Mouse (Mus musculus) neural tube, embryonic 14.5 days (tissue): Measurements from ENCODE around the gene Ndufa11. TPM values are rescaled to one million over a fixed set of nuclear protein-coding genes. Genes with fewer than 3 reads are reported as not detected.

Experiments
- ATAC-seq: fragments of 200-750 bp; cut with Nextera tagmentation; 2 replicates; pipeline ENCODE4 v1.8.0; 2017; ENCODE audit warnings: low read depth, mild to moderate bottlenecking, moderate TSS enrichment, moderate library complexity
- H3K27ac ChIP-seq: fragments of 300-500 bp; sonication (generic); 2 replicates; pipeline ENCODE4 v1.5.1; 2014; ENCODE audit warnings: low read depth, mild to moderate bottlenecking, control low read depth, low read length, moderate library complexity, mixed read lengths
- H3K27me3 ChIP-seq: fragments of 300-500 bp; sonication (generic); 2 replicates; pipeline ENCODE4 v1.6.1; 2014; ENCODE audit warnings: low read length; ENCODE audit not compliant: control insufficient read depth, insufficient read depth
- H3K36me3 ChIP-seq: fragments of 300-500 bp; sonication (generic); 2 replicates; pipeline ENCODE4 v1.6.1; 2014; ENCODE audit warnings: low read length, mixed read lengths; ENCODE audit not compliant: control insufficient read depth, insufficient read depth
- H3K4me1 ChIP-seq: fragments of 300-500 bp; sonication (generic); 2 replicates; pipeline ENCODE4 v1.6.1; 2014; ENCODE audit warnings: low read length; ENCODE audit not compliant: control insufficient read depth, insufficient read depth
- H3K4me2 ChIP-seq: fragments of 300-500 bp; sonication (generic); 2 replicates; pipeline ENCODE4 v1.6.1; 2014; ENCODE audit warnings: mild to moderate bottlenecking, low read depth, low read length, control low read depth
- H3K4me3 ChIP-seq: fragments of 300-500 bp; sonication (generic); 2 replicates; pipeline ENCODE4 v1.5.1; 2014; ENCODE audit warnings: low read depth, low read length, control low read depth, mixed read lengths
- H3K9ac ChIP-seq: fragments of 300-500 bp; sonication (generic); replicated peaks from 2 replicates; pipeline ENCODE4 v1.6.1; 2014; ENCODE audit warnings: low read depth, mild to moderate bottlenecking, control low read depth, low read length, mixed read lengths
- H3K9me3 ChIP-seq: fragments of 300-500 bp; sonication (generic); 2 replicates; pipeline ENCODE4 v1.6.1; 2016; ENCODE audit warnings: low read length; ENCODE audit not compliant: control insufficient read depth
- WGBS: fragments of 180-500 bp; shearing (Covaris S2); extraction: QIAGEN DNeasy Blood & Tissue Kit; methylation state at CpG from one replicate; pipeline ENCODE4 v1.1.7; 2014; 5-methylcytosine and 5-hydroxymethylcytosine counted together
- polyA plus RNA-seq: library from polyadenylated mRNA; unstranded; fragments of >200 nt; fragmentation: Nextera tagmentation; extraction: Ambion mirVana; gene quantifications from 2 replicates; pipeline ENCODE4 v1.2.1, GENCODE M21; 2014

Gene Ndufa11
- polyA plus RNA-seq, 1 experiment from 2014 or later, result 693 TPM

GRCm38 (mm10) chr17:56684649-56685048, 32.9 kb upstream of the Ndufa11 start:
- no peak for ATAC-seq
- 85% methylated on average over 2 of the region's 2 CpGs for WGBS
- no peaks in the 10 kb centered on the region for H3K4me1 ChIP-seq
- no peaks in the 10 kb centered on the region for H3K9me3 ChIP-seq
- no peaks in the 10 kb centered on the region for H3K27me3 ChIP-seq
- no peak overlapping the region for H3K27ac ChIP-seq
- no peak overlapping the region for H3K9ac ChIP-seq
- H3K4me3 ChIP-seq, result no peak overlapping the region
- peaks cover 13% of the 10 kb centered on the region; the same call in 1 of the 2 replicates for H3K36me3 ChIP-seq
- H3K4me2 ChIP-seq, result no peak overlapping the region

- no peaks in the 10 kb centered on the region for H3K9me3 ChIP-seq
- no peak overlapping the region for H3K9ac ChIP-seq
- H3K4me3 ChIP-seq, result no peak overlapping the region
- H3K36me3 ChIP-seq, result peaks cover 11% of the 10 kb centered on the region; the same call in 1 of the 2 replicates
- no peak overlapping the region for H3K27ac ChIP-seq
- ATAC-seq, result no peak
- H3K27me3 ChIP-seq, result no peaks in the 10 kb centered on the region
- H3K4me2 ChIP-seq, result no peak overlapping the region
- no peaks in the 10 kb centered on the region for H3K4me1 ChIP-seq
- 95% methylated on average over 4 of the region's 4 CpGs for WGBS
Observed at GRCm38 (mm10) chr17:56686801-56687200, 30.8 kb upstream of the Ndufa11 start.

GRCm38 (mm10) chr17:56688045-56688444, 29.5 kb upstream of the Ndufa11 start:
- Histone ChIP-seq H3K4me3 (no peak overlapping the region), H3K4me2 (no peak overlapping the region), H3K27me3 (no peaks in the 10 kb centered on the region), H3K27ac (no peak overlapping the region), H3K36me3 (peaks cover 11% of the 10 kb centered on the region), H3K4me1 (peaks cover 8% of the 10 kb centered on the region; the same call in 1 of the 2 replicates), H3K9ac (no peak overlapping the region), H3K9me3 (no peaks in the 10 kb centered on the region)
- no peak for ATAC-seq

- no peak overlapping the region for H3K4me2 ChIP-seq
- ATAC-seq, result no peak
- H3K36me3 ChIP-seq, result peaks cover 11% of the 10 kb centered on the region
- 98% methylated on average over 2 of the region's 2 CpGs for WGBS
- H3K27ac ChIP-seq, result no peak overlapping the region
- H3K4me1 ChIP-seq, result peaks cover 14% of the 10 kb centered on the region
- H3K27me3 ChIP-seq, result no peaks in the 10 kb centered on the region
- no peak overlapping the region for H3K4me3 ChIP-seq
- no peak overlapping the region for H3K9ac ChIP-seq
- no peaks in the 10 kb centered on the region for H3K9me3 ChIP-seq
Observed at GRCm38 (mm10) chr17:56688689-56689088, 28.9 kb upstream of the Ndufa11 start.

GRCm38 (mm10) chr17:56693395-56693794, 24.2 kb upstream of the Ndufa11 start:
- 52% methylated on average over 1 of the region's 1 CpGs for WGBS
- Histone ChIP-seq H3K4me1 (peaks cover 26% of the 10 kb centered on the region), H3K4me3 (no peak overlapping the region), H3K4me2 (no peak overlapping the region), H3K27ac (peak overlapping the region; percentile 40), H3K9me3 (no peaks in the 10 kb centered on the region), H3K9ac (no peak overlapping the region), H3K27me3 (no peaks in the 10 kb centered on the region), H3K36me3 (peaks cover 24% of the 10 kb centered on the region)
- peak; percentile 5; the same call in 1 of the 2 replicates for ATAC-seq

- Histone ChIP-seq H3K4me3 (no peak overlapping the region), H3K9me3 (no peaks in the 10 kb centered on the region), H3K27me3 (no peaks in the 10 kb centered on the region), H3K36me3 (peaks cover 29% of the 10 kb centered on the region), H3K27ac (peak overlapping the region; percentile 16; the same call in 1 of the 2 replicates), H3K4me2 (no peak overlapping the region), H3K9ac (no peak overlapping the region), H3K4me1 (peaks cover 26% of the 10 kb centered on the region)
- 32% methylated on average over 6 of the region's 6 CpGs for WGBS
- ATAC-seq, result peak; percentile 74
Observed at GRCm38 (mm10) chr17:56693851-56694310, 23.7 kb upstream of the Ndufa11 start.

GRCm38 (mm10) chr17:56700451-56700850, 17.1 kb upstream of the Ndufa11 start:
- Histone ChIP-seq H3K9ac (no peak overlapping the region), H3K4me2 (no peak overlapping the region), H3K27me3 (no peaks in the 10 kb centered on the region), H3K4me3 (no peak overlapping the region), H3K4me1 (no peaks in the 10 kb centered on the region), H3K27ac (no peak overlapping the region), H3K9me3 (no peaks in the 10 kb centered on the region), H3K36me3 (peaks cover 77% of the 10 kb centered on the region)
- ATAC-seq, result no peak
- 94% methylated on average over 2 of the region's 2 CpGs for WGBS

GRCm38 (mm10) chr17:56703038-56703437, 14.5 kb upstream of the Ndufa11 start:
- no peaks in the 10 kb centered on the region for H3K4me1 ChIP-seq
- peaks cover 81% of the 10 kb centered on the region for H3K36me3 ChIP-seq
- H3K4me2 ChIP-seq, result no peak overlapping the region
- ATAC-seq, result no peak
- H3K9ac ChIP-seq, result no peak overlapping the region
- H3K4me3 ChIP-seq, result no peak overlapping the region
- H3K27me3 ChIP-seq, result no peaks in the 10 kb centered on the region
- H3K27ac ChIP-seq, result no peak overlapping the region
- H3K9me3 ChIP-seq, result no peaks in the 10 kb centered on the region
- 92% methylated on average over 4 of the region's 4 CpGs for WGBS

GRCm38 (mm10) chr17:56706515-56706914, 11.1 kb upstream of the Ndufa11 start:
- no peaks in the 10 kb centered on the region for H3K4me1 ChIP-seq
- no peak overlapping the region for H3K9ac ChIP-seq
- H3K36me3 ChIP-seq, result peaks cover 82% of the 10 kb centered on the region
- no peak overlapping the region for H3K4me3 ChIP-seq
- H3K27ac ChIP-seq, result no peak overlapping the region
- no peaks in the 10 kb centered on the region for H3K9me3 ChIP-seq
- WGBS, result 100% methylated on average over 1 of the region's 1 CpGs
- no peak overlapping the region for H3K4me2 ChIP-seq
- ATAC-seq, result no peak
- H3K27me3 ChIP-seq, result no peaks in the 10 kb centered on the region
